21 mouse cellular contexts compared by ENCODE assay signal in genomic region chr11:98238995-98239394, GRCm38 (mm10).
"Had no signal": no experiment of that assay in that cellular context is flagged by ENCODE, and none has a peak within 500 bp of the region (broad histone marks: within the 10 kb centered on the region; RNA-seq: fewer than 3 reads in every experiment).

No protein-coding gene starts in this region.

- H3K27me3 ChIP-seq: limb, embryonic 13.5 days; liver, embryonic 12.5 days; liver, embryonic 15.5 days; lung, embryonic 15.5 days; midbrain, embryonic 12.5 days; midbrain, embryonic 15.5 days; neural tube, embryonic 13.5 days; stomach, embryonic 15.5 days had no signal

- DNase-seq: kidney, adult 8-10 months; kidney, postnatal 14 days; kidney, postnatal 4 days; liver; lung, adult 18-20 months; lung, postnatal 10 days; lung, postnatal 36 days; retina, postnatal 1 day; right cerebral cortex, postnatal 25 days; spleen, adult 18-20 months; thymus, postnatal 25 days had no signal

- H3K4me3 ChIP-seq: limb, embryonic 10.5 days; limb, embryonic 13.5 days; liver, embryonic 12.5 days; liver, embryonic 15.5 days; lung, embryonic 15.5 days; midbrain, embryonic 12.5 days; midbrain, embryonic 15.5 days; myocyte; neural tube, embryonic 13.5 days; stomach, embryonic 15.5 days had no signal

- H3K4me2 ChIP-seq: limb, embryonic 13.5 days; liver, embryonic 12.5 days; liver, embryonic 15.5 days; lung, embryonic 15.5 days; midbrain, embryonic 12.5 days; midbrain, embryonic 15.5 days; neural tube, embryonic 13.5 days; stomach, embryonic 15.5 days had no signal

- H3K9ac ChIP-seq: limb, embryonic 13.5 days; liver, embryonic 12.5 days; liver, embryonic 15.5 days; lung, embryonic 15.5 days; midbrain, embryonic 12.5 days; midbrain, embryonic 15.5 days; neural tube, embryonic 13.5 days; stomach, embryonic 15.5 days had no signal

- ATAC-seq: liver, embryonic 12.5 days; midbrain, embryonic 15.5 days had no signal

- H3K27ac ChIP-seq: limb, embryonic 10.5 days; limb, embryonic 13.5 days; liver, embryonic 12.5 days; liver, embryonic 15.5 days; lung, embryonic 15.5 days; midbrain, embryonic 12.5 days; midbrain, embryonic 15.5 days; neural tube, embryonic 13.5 days; stomach, embryonic 15.5 days had no signal

- H3K4me1 ChIP-seq: limb, embryonic 10.5 days; limb, embryonic 13.5 days; lung, embryonic 15.5 days; midbrain, embryonic 12.5 days; midbrain, embryonic 15.5 days; neural tube, embryonic 13.5 days; stomach, embryonic 15.5 days had no signal

- H3K9me3 ChIP-seq: limb, embryonic 10.5 days; limb, embryonic 13.5 days; liver, embryonic 12.5 days; liver, embryonic 15.5 days; lung, embryonic 15.5 days; midbrain, embryonic 12.5 days; midbrain, embryonic 15.5 days; neural tube, embryonic 13.5 days; stomach, embryonic 15.5 days had no signal
